Mouse (Mus musculus) midbrain, embryonic 11.5 days (tissue): ENCODE data around the gene Lemd2. TPM values are rescaled to one million over a fixed set of nuclear protein-coding genes. Genes with fewer than 3 reads are reported as not detected.

ENCODE experiments used
- ATAC-seq: fragments of 200-750 bp; cut with Nextera tagmentation; 2 replicates; pipeline ENCODE4 v1.8.0; 2017; ENCODE audit warnings: moderate TSS enrichment, moderate library complexity; ENCODE audit not compliant: low FRiP score
- DNase-seq: peaks from one replicate; pipeline ENCODE4 v3.0.0; 2015; ENCODE audit warnings: low spot score; ENCODE audit errors: missing footprints
- H3K27ac ChIP-seq: fragments of 300-500 bp; sonication (generic); 2 replicates; pipeline ENCODE4 v1.5.1; 2014; ENCODE audit warnings: low read depth, low read length
- H3K27me3 ChIP-seq: fragments of 300-500 bp; sonication (generic); 2 replicates; pipeline ENCODE4 v1.6.1; 2014; ENCODE audit warnings: mild to moderate bottlenecking, low read length, moderate library complexity, mixed read lengths; ENCODE audit not compliant: control insufficient read depth, insufficient read depth
- H3K36me3 ChIP-seq: fragments of 300-500 bp; sonication (generic); 2 replicates; pipeline ENCODE4 v1.6.1; 2014; ENCODE audit warnings: mild to moderate bottlenecking, low read length, moderate library complexity, mixed read lengths; ENCODE audit not compliant: control insufficient read depth, insufficient read depth
- H3K4me1 ChIP-seq: fragments of 300-500 bp; sonication (generic); 2 replicates; pipeline ENCODE4 v1.6.1; 2014; ENCODE audit warnings: low read length; ENCODE audit not compliant: control insufficient read depth, insufficient read depth
- H3K4me2 ChIP-seq: fragments of 300-500 bp; sonication (generic); 2 replicates; pipeline ENCODE4 v1.6.1; 2014; ENCODE audit warnings: mild to moderate bottlenecking, moderate library complexity
- H3K4me3 ChIP-seq: fragments of 300-500 bp; sonication (generic); 2 replicates; pipeline ENCODE4 v1.5.1; 2014; ENCODE audit warnings: low read depth, low read length
- H3K9ac ChIP-seq: fragments of 300-500 bp; sonication (generic); 2 replicates; pipeline ENCODE4 v1.6.1; 2014; ENCODE audit warnings: low read length
- H3K9me3 ChIP-seq: fragments of 300-500 bp; sonication (generic); 2 replicates; pipeline ENCODE4 v1.6.1; 2016; ENCODE audit warnings: low read length; ENCODE audit not compliant: control insufficient read depth
- WGBS: fragments of 180-500 bp; shearing (Covaris S2); extraction: QIAGEN DNeasy Blood & Tissue Kit; methylation state at CpG from one replicate; pipeline ENCODE4 v1.1.7; 2014; 5-methylcytosine and 5-hydroxymethylcytosine counted together
- polyA plus RNA-seq: library from polyadenylated mRNA; unstranded; fragments of >200 nt; fragmentation: Nextera tagmentation; extraction: Ambion mirVana; gene quantifications from 2 replicates; pipeline ENCODE4 v1.2.1, GENCODE M21; 2014

The Lemd2 gene
- polyA plus RNA-seq, 1 experiment from 2014 or later = 16.3 TPM

DNA sequence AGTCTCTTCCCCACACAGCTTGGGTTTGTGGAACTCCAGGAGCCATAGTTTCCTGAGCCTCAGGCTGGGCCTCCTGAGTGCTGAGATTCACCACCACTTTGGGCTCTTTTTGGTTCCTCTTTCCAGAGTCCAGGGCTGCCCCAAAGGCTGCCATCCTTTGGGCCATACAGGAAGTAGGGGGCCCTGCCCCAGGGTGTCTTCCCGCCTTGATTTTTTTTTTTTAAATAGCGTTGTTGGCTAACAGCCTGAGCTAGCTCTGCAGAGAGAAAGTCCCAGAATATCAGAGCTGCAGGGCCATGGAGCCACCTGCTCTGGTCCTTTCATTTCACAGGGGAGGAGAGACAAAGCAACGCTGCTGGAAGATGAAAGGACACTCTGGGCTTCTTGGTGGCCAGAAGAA is 30.6 kb downstream of the Lemd2 start:
- 80% methylated on average over 3 of the region's 3 CpGs for WGBS
- peaks cover 9% of the 10 kb centered on the region for H3K4me1 ChIP-seq
- no peaks in the 10 kb centered on the region for H3K36me3 ChIP-seq
- no peak overlapping the region for H3K4me2 ChIP-seq
- no peak overlapping the region for H3K9ac ChIP-seq
- H3K27me3 ChIP-seq = no peaks in the 10 kb centered on the region
- no peak overlapping the region for H3K27ac ChIP-seq
- DNase-seq = no peak
- H3K4me3 ChIP-seq = no peak overlapping the region
- ATAC-seq = no peak
- no peaks in the 10 kb centered on the region for H3K9me3 ChIP-seq

DNA sequence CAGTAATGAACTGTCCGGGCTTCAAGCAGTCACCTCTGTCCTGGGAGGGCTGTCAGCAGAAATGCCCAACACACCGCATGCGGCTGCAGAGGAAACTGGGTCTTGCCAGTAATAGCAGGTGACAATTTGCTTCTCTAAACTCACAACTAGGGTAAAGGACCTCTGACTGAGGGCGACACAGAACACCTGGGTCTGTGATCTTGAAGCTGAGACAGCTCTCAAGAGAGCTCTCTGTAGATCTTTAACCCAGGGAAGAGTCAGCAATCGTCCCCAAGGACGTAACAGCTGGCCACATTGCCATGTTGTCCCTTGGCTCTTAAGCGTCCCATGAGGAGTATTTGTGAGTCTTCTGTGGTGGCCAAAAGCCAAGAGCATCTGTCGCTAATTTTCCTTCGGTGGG is 31.8 kb downstream of the Lemd2 start:
- WGBS = 87% methylated on average over 9 of the region's 9 CpGs
- H3K27me3 ChIP-seq = no peaks in the 10 kb centered on the region
- H3K36me3 ChIP-seq = no peaks in the 10 kb centered on the region
- no peaks in the 10 kb centered on the region for H3K9me3 ChIP-seq
- no peak overlapping the region for H3K9ac ChIP-seq
- no peak for DNase-seq
- H3K4me2 ChIP-seq = no peak overlapping the region
- ATAC-seq = no peak
- no peak overlapping the region for H3K4me3 ChIP-seq
- peaks cover 9% of the 10 kb centered on the region for H3K4me1 ChIP-seq
- no peak overlapping the region for H3K27ac ChIP-seq

DNA sequence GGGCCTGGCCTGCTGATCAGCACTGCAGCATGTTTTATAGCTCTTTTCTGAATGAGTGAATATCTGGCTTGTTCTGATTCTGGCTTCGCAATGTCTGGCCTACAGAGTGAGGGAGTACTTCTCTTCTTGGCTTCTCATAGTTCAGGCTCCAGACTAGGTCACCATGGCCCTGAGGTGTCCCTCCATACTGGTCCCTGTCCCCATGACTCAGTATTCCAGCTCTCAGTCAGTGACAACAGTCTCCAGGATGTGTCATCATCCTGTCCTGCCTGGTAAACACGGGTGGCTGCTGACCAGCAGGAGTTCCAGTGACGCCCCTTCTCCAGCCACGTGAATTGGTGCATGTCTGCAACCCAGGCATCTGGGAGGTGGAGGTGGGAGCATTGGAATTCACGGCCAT is 33.1 kb downstream of the Lemd2 start:
- Histone ChIP-seq H3K27me3 (no peaks in the 10 kb centered on the region), H3K9me3 (no peaks in the 10 kb centered on the region), H3K9ac (no peak overlapping the region), H3K36me3 (no peaks in the 10 kb centered on the region), H3K27ac (no peak overlapping the region), H3K4me2 (no peak overlapping the region), H3K4me3 (no peak overlapping the region), H3K4me1 (peaks cover 8% of the 10 kb centered on the region)
- 85% methylated on average over 5 of the region's 5 CpGs for WGBS
- no peak for DNase-seq
- no peak for ATAC-seq

DNA sequence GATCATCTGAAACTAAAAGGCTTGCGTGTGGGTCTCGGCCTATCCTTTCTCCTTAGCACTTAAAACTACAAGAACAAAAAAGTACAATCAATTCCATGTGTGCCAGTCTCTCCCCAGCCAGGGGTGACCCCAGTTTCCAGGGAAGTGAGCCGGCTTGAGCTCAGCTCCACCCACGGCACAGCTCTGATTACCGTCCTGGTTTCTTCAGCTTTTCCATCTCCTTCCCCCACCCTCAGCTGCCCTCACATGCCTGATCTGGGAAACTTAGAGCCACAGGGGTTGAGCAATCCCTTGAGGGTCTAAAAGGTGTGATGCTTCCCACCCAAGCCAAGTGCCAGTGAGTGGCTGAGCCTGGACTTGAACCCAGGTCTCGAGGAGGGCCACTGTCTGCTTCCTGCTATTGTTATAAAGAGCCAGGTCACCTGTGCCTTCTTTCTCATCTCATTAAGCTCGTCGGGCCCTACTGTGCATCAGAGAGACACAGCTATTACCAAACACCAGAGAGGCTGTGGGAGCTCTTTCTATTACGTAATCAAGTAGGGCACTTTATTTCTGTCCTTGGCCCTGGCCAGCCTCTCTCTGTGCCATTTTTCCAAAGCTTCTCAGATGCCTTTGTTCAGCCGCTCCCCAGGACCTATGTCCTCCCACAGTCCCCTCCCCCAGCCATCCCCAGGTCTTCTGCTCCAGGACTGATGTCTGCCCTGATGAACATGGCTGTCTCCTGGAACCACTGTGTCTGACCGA is 34.1 kb downstream of the Lemd2 start:
- H3K27ac ChIP-seq = no peak overlapping the region
- no peak overlapping the region for H3K4me2 ChIP-seq
- no peak for DNase-seq
- H3K4me1 ChIP-seq = no peaks in the 10 kb centered on the region
- no peak for ATAC-seq
- H3K36me3 ChIP-seq = no peaks in the 10 kb centered on the region
- 77% methylated on average over 11 of the region's 11 CpGs for WGBS
- no peaks in the 10 kb centered on the region for H3K27me3 ChIP-seq
- H3K9me3 ChIP-seq = no peaks in the 10 kb centered on the region
- H3K9ac ChIP-seq = no peak overlapping the region
- H3K4me3 ChIP-seq = no peak overlapping the region

DNA sequence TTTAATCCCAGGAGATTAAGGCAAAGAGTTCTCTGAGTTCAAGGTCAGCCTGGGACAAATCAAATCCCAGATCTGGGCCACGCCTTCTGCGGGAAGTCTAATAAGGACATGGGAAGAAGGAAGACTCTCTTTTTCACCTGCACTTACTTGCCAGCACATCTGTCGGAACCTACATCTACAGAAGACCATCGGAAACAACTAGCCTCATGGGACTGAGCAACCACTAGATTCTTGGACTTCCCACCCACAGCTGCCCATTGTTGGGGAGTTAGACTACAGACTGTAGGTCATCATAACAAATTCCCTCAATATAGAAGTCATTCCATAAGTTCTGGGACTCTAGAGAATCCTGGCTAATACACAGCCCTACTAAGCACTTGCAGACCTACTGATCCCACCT is 35.7 kb downstream of the Lemd2 start:
- no peaks in the 10 kb centered on the region for H3K4me1 ChIP-seq
- ATAC-seq (no peak), DNase-seq (no peak)
- no peak overlapping the region for H3K4me2 ChIP-seq
- no peaks in the 10 kb centered on the region for H3K36me3 ChIP-seq
- no peaks in the 10 kb centered on the region for H3K27me3 ChIP-seq
- no peak overlapping the region for H3K9ac ChIP-seq
- WGBS = 90% methylated on average over 4 of the region's 4 CpGs
- H3K4me3 ChIP-seq = no peak overlapping the region
- H3K27ac ChIP-seq = no peak overlapping the region
- H3K9me3 ChIP-seq = no peaks in the 10 kb centered on the region

DNA sequence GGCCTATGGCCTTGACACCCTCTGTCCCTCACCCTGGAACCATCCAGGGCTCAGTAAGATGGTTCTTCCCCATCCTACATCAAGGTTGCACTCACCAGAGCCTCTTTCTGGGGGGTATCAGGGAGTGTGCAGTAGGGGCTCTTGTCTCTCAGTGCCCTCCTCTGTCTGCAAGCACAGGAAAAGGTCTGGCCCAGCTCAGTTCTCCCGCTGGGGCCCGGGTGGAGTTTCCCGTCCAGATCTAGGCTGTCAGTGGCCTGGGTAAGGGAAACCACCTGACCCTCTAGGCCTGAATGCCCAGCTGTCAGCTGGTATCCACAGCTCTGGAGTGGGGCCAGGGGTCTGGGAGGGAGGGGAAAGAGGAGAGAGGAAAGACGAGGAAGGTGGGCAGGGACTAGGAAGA is 36.7 kb downstream of the Lemd2 start, which contains the start of gene Ip6k3:
TSS of gene Ip6k3 (minus strand) at position 251 of the 400 bp plus-strand sequence.
- DNase-seq (no peak), ATAC-seq (no peak)
- no peaks in the 10 kb centered on the region for H3K9me3 ChIP-seq
- H3K27me3 ChIP-seq = no peaks in the 10 kb centered on the region
- H3K4me1 ChIP-seq = no peaks in the 10 kb centered on the region
- H3K27ac ChIP-seq = no peak within 1 kb of the TSS
- H3K9ac ChIP-seq = no peak within 1 kb of the TSS
- 79% methylated on average over 4 of the region's 4 CpGs for WGBS
- no peaks in the 10 kb centered on the region for H3K36me3 ChIP-seq
- no peak within 1 kb of the TSS for H3K4me3 ChIP-seq
- no peak within 1 kb of the TSS for H3K4me2 ChIP-seq

DNA sequence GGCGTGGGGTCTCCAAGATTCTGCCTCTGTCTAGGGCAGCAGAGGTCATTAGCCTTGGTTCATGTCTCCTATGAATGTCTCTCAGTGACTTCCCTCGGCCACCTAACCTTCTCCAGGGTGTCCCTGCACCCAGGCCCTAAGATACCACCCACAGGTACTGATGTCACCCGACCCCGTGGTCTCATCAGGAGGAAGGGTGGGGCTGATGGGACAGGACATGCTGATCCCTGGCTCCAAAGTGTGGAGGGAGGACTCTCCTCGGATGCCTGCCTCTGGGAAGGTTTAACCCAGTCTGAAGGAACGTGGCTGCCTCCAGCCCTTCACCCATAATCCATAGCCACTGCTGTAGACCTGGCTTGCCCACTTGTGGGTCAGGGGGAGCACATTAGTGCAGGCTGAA is 37.4 kb downstream of the Lemd2 start:
- DNase-seq (no peak), ATAC-seq (no peak)
- Histone ChIP-seq H3K4me1 (no peaks in the 10 kb centered on the region), H3K9me3 (no peaks in the 10 kb centered on the region), H3K36me3 (no peaks in the 10 kb centered on the region), H3K27ac (no peak overlapping the region), H3K4me2 (no peak overlapping the region), H3K27me3 (no peaks in the 10 kb centered on the region), H3K9ac (no peak overlapping the region), H3K4me3 (no peak overlapping the region)
- 70% methylated on average over 6 of the region's 6 CpGs for WGBS

DNA sequence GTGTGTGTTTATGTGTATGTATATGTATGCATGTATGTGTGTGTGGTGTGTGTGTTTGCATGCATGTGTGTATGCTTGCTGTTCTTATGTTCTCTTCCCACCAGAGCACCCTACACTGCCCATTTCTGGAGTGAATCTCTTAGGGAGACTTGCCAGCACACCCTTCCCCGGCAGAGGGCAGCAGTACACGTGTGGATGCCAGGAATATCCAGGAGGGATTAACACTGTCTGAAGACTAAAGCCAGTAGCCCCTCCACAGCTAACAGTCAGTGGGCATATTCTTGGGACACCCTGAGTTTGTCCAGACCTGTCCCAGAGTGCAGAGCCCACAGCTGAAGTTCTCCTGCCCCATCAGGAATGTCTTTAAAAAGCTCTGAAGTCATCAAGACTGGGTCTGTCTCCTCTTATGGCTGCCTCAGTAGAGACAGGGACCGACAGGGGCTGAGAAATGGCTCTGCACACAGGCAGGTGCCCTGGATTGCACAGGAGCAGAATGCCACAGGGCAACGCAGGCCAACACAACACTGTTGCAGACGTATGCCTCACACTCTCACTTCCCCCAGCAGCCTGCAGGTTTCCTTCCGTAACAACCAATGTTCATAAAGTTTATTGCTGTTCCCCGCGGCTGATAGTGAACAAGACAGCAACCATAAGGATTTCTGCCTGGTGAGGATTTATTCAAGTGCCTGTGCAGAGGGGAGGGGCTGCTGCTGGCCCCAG is 39.1 kb downstream of the Lemd2 start:
- no peaks in the 10 kb centered on the region for H3K4me1 ChIP-seq
- H3K9ac ChIP-seq = no peak overlapping the region
- H3K27ac ChIP-seq = no peak overlapping the region
- no peak for ATAC-seq
- 73% methylated on average over 8 of the region's 8 CpGs for WGBS
- no peaks in the 10 kb centered on the region for H3K9me3 ChIP-seq
- no peak overlapping the region for H3K4me2 ChIP-seq
- DNase-seq = peak; percentile 91
- no peak overlapping the region for H3K4me3 ChIP-seq
- no peaks in the 10 kb centered on the region for H3K36me3 ChIP-seq
- no peaks in the 10 kb centered on the region for H3K27me3 ChIP-seq

DNA sequence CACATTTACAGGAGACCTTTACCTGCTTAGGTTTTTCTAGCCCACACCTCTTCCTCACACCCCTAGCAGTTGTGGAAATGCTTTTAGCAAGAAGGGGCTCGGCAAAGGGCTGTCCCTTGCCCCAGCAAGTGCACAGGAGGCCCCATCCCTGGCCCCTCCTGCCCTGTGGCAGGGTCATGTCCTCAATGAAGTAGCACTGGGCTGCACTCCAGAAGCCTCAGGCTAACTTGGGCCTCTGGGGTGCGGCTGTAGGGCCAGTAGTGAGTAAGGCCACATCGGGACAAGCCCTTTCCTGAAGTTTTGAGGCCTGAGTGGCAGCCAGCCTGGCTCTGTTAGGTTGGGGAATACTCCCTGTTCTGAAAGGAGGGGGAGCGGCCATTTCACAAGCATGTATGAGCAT is 43.4 kb downstream of the Lemd2 start:
- no peak overlapping the region for H3K4me2 ChIP-seq
- no peaks in the 10 kb centered on the region for H3K27me3 ChIP-seq
- no peak overlapping the region for H3K9ac ChIP-seq
- no peaks in the 10 kb centered on the region for H3K9me3 ChIP-seq
- no peak for DNase-seq
- H3K27ac ChIP-seq = no peak overlapping the region
- no peaks in the 10 kb centered on the region for H3K4me1 ChIP-seq
- ATAC-seq = no peak
- WGBS = 84% methylated on average over 4 of the region's 4 CpGs
- H3K4me3 ChIP-seq = no peak overlapping the region
- no peaks in the 10 kb centered on the region for H3K36me3 ChIP-seq
